Mouse (Mus musculus) forebrain, embryonic 12.5 days (tissue): ENCODE measurements around the gene Oxsr1. TPM values are rescaled to one million over a fixed set of nuclear protein-coding genes. Genes with fewer than 3 reads are reported as not detected.
"Not testable (repeated sequence)": the region's sequence is repeated elsewhere in the genome, so short reads cannot be mapped to it uniquely, and the experiment has no call there.

Source experiments
- ATAC-seq: fragments of 200-750 bp; cut with Nextera tagmentation; 2 replicates; pipeline ENCODE4 v1.8.0; 2017; ENCODE audit warnings: moderate TSS enrichment; ENCODE audit not compliant: low FRiP score
- H3K27ac ChIP-seq: fragments of 300-500 bp; sonication (generic); 2 replicates; pipeline ENCODE4 v1.5.1; 2016; ENCODE audit warnings: mild to moderate bottlenecking
- H3K27me3 ChIP-seq: fragments of 300-500 bp; sonication (generic); 2 replicates; pipeline ENCODE4 v1.6.1; 2016; ENCODE audit warnings: mild to moderate bottlenecking
- H3K36me3 ChIP-seq: fragments of 300-500 bp; sonication (generic); replicated peaks from 2 replicates; pipeline ENCODE4 v1.6.1; 2016; ENCODE audit warnings: mild to moderate bottlenecking
- H3K4me1 ChIP-seq: fragments of 300-500 bp; sonication (generic); 2 replicates; pipeline ENCODE4 v1.6.1; 2016
- H3K4me2 ChIP-seq: fragments of 300-500 bp; sonication (generic); 2 replicates; pipeline ENCODE4 v1.6.1; 2016; ENCODE audit warnings: mild to moderate bottlenecking, moderate library complexity
- H3K4me3 ChIP-seq: fragments of 300-500 bp; sonication (generic); replicated peaks from 2 replicates; pipeline ENCODE4 v1.5.1; 2016; ENCODE audit warnings: mild to moderate bottlenecking
- H3K9ac ChIP-seq: fragments of 300-500 bp; sonication (generic); 2 replicates; pipeline ENCODE4 v1.6.1; 2016; ENCODE audit warnings: mild to moderate bottlenecking
- H3K9me3 ChIP-seq: fragments of 300-500 bp; sonication (generic); 2 replicates; pipeline ENCODE4 v1.6.1; 2016
- WGBS: fragments of 180-500 bp; shearing (Covaris S2); methylation state at CpG from one replicate; pipeline ENCODE4 v1.1.7; 2016; 5-methylcytosine and 5-hydroxymethylcytosine counted together
- polyA plus RNA-seq: library from polyadenylated mRNA; unstranded; fragments of >200 nt; fragmentation: Nextera tagmentation; extraction: Ambion mirVana; gene quantifications from 2 replicates; pipeline ENCODE4 v1.2.1, GENCODE M21; 2016

The Oxsr1 gene
- polyA plus RNA-seq, 1 experiment from 2014 or later = 21.6 TPM

DNA sequence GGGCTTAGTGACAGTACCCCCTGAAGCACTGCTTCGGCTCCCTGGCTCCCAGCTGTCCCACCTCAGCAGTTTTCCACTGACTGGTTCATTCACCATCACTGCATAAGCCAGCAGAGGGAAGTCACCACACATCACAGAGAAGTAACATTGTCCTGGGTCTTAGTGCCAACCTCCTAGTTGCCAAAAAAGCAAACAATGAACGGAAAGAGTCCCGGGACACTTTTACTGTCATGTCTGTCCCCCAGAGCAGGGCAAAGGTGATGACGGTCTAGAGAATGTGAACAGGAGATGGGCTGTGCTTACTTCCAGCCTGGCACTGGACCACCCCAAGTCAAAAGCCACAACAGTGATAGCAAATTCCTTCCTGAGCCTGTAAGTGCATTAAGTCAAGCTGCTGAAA lies 83.4 kb downstream of the Oxsr1 start:
- no peak overlapping the region for H3K27ac ChIP-seq
- peaks cover 47% of the 10 kb centered on the region for H3K36me3 ChIP-seq
- H3K4me1 ChIP-seq = no peaks in the 10 kb centered on the region
- H3K4me3 ChIP-seq = no peak overlapping the region
- no peak for ATAC-seq
- H3K9ac ChIP-seq = no peak overlapping the region
- no peak overlapping the region for H3K4me2 ChIP-seq
- no peaks in the 10 kb centered on the region for H3K27me3 ChIP-seq
- WGBS = 96% methylated on average over 4 of the region's 4 CpGs
- H3K9me3 ChIP-seq = no peaks in the 10 kb centered on the region

GRCm38 (mm10) chr9:119231552-119231951 lies 90.7 kb downstream of the Oxsr1 start:
- H3K4me2 ChIP-seq = no peak overlapping the region
- no peak overlapping the region for H3K27ac ChIP-seq
- no peak overlapping the region for H3K9ac ChIP-seq
- H3K4me1 ChIP-seq = no peaks in the 10 kb centered on the region
- no peak overlapping the region for H3K4me3 ChIP-seq
- WGBS = 94% methylated on average over 7 of the region's 7 CpGs
- no peaks in the 10 kb centered on the region for H3K27me3 ChIP-seq
- H3K36me3 ChIP-seq = peaks cover 4% of the 10 kb centered on the region; the same call in 1 of the 2 replicates
- no peaks in the 10 kb centered on the region for H3K9me3 ChIP-seq
- no peak for ATAC-seq

DNA sequence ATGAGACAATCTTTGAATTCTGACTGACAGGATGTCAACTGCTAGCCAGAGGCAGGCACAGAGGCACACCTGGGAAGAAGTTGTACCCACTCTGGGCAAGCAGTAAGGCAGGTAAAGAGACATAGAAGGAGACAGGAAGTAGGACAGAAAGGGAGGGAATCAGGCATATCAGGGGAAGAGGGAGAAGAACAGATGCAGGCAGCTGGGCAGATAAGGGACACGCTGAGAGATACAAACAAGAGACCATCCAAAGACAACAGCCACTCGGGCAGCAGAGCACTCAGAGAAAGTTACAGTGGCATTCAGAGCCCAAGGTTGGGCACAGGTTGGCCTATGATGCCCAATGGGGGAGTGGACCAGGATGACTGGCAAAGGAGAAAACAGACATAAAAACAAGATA lies 91.4 kb downstream of the Oxsr1 start:
- Histone ChIP-seq H3K4me2 (no peak overlapping the region), H3K9ac (no peak overlapping the region), H3K27ac (no peak overlapping the region), H3K9me3 (no peaks in the 10 kb centered on the region), H3K27me3 (no peaks in the 10 kb centered on the region), H3K4me3 (no peak overlapping the region), H3K4me1 (no peaks in the 10 kb centered on the region), H3K36me3 (peaks cover 6% of the 10 kb centered on the region)
- WGBS = 88% methylated on average over 2 of the region's 2 CpGs
- no peak for ATAC-seq

DNA sequence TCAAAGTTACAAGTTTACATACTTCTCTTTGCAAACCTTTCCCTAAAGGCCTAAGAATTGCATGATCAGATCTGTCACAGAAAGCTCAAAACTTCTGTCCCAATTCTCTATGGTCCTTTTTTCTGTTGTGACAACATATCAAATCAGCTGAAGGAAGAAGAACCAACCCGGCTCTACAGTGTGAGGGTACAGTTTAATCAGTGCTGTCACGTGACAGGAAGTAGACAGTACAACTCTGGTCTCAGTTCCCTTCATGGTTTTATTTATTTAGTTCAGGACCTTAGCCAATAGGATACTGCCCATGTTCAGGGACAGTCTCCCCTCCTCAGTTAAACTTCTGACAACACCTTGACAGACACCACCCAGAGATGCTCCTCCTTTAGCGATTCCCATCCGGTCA lies 102.0 kb downstream of the Oxsr1 start:
- no peak for ATAC-seq

DNA sequence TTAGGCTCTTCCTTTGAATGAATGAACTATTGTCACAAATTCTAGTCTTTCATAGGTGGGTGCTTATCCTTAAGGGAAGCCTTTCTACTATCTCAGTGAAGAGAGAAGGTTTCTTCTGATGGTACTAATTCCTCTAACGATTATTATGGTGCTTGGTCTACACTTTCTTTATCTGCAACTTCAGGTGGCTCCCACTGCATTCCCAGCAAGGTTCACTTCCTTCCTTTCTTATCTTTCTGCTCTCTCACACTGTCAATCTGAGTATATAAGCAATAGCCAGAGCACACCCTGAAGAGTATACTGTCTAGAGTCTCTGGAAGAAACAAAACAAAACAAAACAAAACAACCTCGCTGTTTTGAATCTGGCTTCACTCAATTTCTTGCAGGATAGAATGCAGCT lies 102.6 kb downstream of the Oxsr1 start:
- Histone ChIP-seq H3K9ac (no peak overlapping the region), H3K9me3 (no peaks in the 10 kb centered on the region), H3K4me2 (no peak overlapping the region), H3K4me3 (no peak overlapping the region), H3K4me1 (no peaks in the 10 kb centered on the region), H3K27me3 (no peaks in the 10 kb centered on the region), H3K27ac (no peak overlapping the region), H3K36me3 (peaks cover 23% of the 10 kb centered on the region)
- 87% methylated on average over 2 of the region's 2 CpGs for WGBS
- ATAC-seq = no peak

More for the DNA sequence above, 102.0 kb downstream of the Oxsr1 start:
- Histone ChIP-seq H3K9me3 (no peaks in the 10 kb centered on the region), H3K27me3 (no peaks in the 10 kb centered on the region), H3K4me2 (no peak overlapping the region), H3K36me3 (peaks cover 25% of the 10 kb centered on the region), H3K27ac (no peak overlapping the region), H3K4me1 (no peaks in the 10 kb centered on the region), H3K9ac (no peak overlapping the region), H3K4me3 (no peak overlapping the region)
- 92% methylated on average over 4 of the region's 4 CpGs for WGBS

- not testable (repeated sequence) for H3K4me3 ChIP-seq, H3K4me2 ChIP-seq, H3K27me3 ChIP-seq, ATAC-seq, H3K27ac ChIP-seq, H3K9me3 ChIP-seq, H3K36me3 ChIP-seq, H3K9ac ChIP-seq, H3K4me1 ChIP-seq
- WGBS = 94% methylated on average over 2 of the region's 2 CpGs
Measured at GRCm38 (mm10) chr9:119215341-119215740, 106.9 kb downstream of the Oxsr1 start.

DNA sequence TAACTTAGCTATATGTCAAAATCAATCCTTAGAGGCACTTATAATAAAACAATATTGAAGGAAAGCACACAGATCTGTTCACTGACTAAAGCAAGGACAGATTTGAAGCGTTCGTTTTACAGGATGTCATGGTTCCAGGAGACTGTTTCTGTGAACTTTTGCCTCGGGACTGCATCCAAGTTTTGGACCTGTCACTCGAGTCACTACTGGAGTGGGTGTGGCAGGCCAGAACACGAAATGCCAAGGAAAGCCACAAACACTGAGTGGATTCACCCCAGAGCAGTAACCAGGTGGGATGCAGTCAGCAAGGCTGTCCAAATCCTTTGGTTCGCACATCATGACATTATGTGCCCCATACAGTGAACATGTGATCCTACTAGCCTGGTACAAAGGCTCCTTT lies 107.6 kb downstream of the Oxsr1 start:
- H3K36me3 ChIP-seq = 0 out of 2 replicates have a peak, but pooled peaks cover 9% of the 10 kb centered on the region
- H3K4me3 ChIP-seq = no peak overlapping the region
- H3K4me1 ChIP-seq = no peaks in the 10 kb centered on the region
- no peak overlapping the region for H3K27ac ChIP-seq
- no peak for ATAC-seq
- WGBS = 96% methylated on average over 6 of the region's 6 CpGs
- no peaks in the 10 kb centered on the region for H3K9me3 ChIP-seq
- H3K9ac ChIP-seq = no peak overlapping the region
- H3K4me2 ChIP-seq = no peak overlapping the region
- no peaks in the 10 kb centered on the region for H3K27me3 ChIP-seq

DNA sequence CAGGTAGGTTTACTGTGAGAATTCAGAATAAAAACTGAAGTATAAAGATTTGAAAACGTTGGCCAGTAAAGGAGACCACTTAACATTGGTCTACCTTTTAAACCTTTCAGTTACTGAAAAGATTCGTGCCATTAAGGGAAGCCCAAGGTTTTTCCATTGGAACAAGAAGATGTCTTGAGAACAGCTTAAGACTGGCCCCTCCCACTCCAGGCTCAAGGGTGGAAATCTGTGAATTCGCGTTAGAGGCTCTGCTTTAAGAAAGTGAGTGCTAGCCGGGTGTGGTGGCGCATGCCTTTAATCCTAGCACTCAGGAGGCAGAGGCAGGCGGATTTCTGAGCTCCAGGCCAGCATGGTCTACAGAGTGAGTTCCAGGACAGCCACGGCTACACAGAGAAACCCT lies 109.2 kb downstream of the Oxsr1 start:
- H3K27ac ChIP-seq = no peak overlapping the region
- WGBS = 82% methylated on average over 8 of the region's 8 CpGs
- H3K9me3 ChIP-seq = no peaks in the 10 kb centered on the region
- no peak overlapping the region for H3K4me2 ChIP-seq
- no peak overlapping the region for H3K4me3 ChIP-seq
- no peaks in the 10 kb centered on the region for H3K4me1 ChIP-seq
- no peak overlapping the region for H3K9ac ChIP-seq
- H3K27me3 ChIP-seq = no peaks in the 10 kb centered on the region
- H3K36me3 ChIP-seq = 0 out of 2 replicates have a peak, but pooled peaks cover 5% of the 10 kb centered on the region
- ATAC-seq = no peak

- Histone ChIP-seq H3K4me1 (no peaks in the 10 kb centered on the region), H3K9me3 (peaks cover 7% of the 10 kb centered on the region; the same call in 1 of the 2 replicates), H3K4me2 (no peak within 1 kb of the TSS), H3K4me3 (no peak within 1 kb of the TSS), H3K9ac (no peak within 1 kb of the TSS), H3K27ac (no peak within 1 kb of the TSS), H3K27me3 (no peaks in the 10 kb centered on the region), H3K36me3 (no peaks in the 10 kb centered on the region)
- 97% methylated on average over 4 of the region's 4 CpGs for WGBS
- ATAC-seq = no peak
Measured at GRCm38 (mm10) chr9:119208998-119209397, 113.2 kb downstream of the Oxsr1 start, which contains the start of gene Slc22a13. Gene Slc22a13, minus strand, starts transcription at chr9:119209098.

DNA sequence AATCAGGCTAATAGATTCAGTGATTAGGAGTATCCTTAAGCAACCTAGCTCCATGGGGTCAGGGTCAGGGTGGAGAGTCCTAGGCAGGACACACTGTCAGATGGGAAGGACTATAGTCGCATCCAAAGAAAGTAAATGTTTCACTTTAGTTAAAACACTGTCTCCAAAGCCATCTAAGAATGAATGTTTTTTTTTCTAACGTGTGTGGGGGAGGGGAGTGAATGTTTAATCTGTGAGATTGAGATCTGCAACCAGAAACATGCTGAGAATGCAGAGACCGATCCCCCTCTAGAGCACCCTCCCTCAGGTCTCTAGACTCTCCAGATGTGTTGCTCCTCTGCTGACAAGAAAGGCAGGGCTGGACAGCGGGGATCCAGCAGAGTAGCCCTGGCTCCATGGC lies 115.1 kb downstream of the Oxsr1 start:
- H3K9me3 ChIP-seq = peaks cover 10% of the 10 kb centered on the region; the same call in 1 of the 2 replicates
- H3K4me3 ChIP-seq = no peak overlapping the region
- no peak for ATAC-seq
- no peaks in the 10 kb centered on the region for H3K36me3 ChIP-seq
- no peaks in the 10 kb centered on the region for H3K4me1 ChIP-seq
- 85% methylated on average over 4 of the region's 4 CpGs for WGBS
- no peaks in the 10 kb centered on the region for H3K27me3 ChIP-seq
- no peak overlapping the region for H3K27ac ChIP-seq
- no peak overlapping the region for H3K9ac ChIP-seq
- H3K4me2 ChIP-seq = no peak overlapping the region

- Histone ChIP-seq H3K27ac (no peak overlapping the region), H3K36me3 (no peaks in the 10 kb centered on the region), H3K27me3 (no peaks in the 10 kb centered on the region), H3K4me3 (no peak overlapping the region), H3K4me2 (no peak overlapping the region), H3K9me3 (peaks cover 10% of the 10 kb centered on the region; the same call in 1 of the 2 replicates), H3K9ac (no peak overlapping the region), H3K4me1 (no peaks in the 10 kb centered on the region)
- WGBS = 78% methylated on average over 2 of the region's 2 CpGs
- ATAC-seq = no peak
Measured at GRCm38 (mm10) chr9:119206666-119207065, 115.6 kb downstream of the Oxsr1 start.

- Histone ChIP-seq H3K27me3 (no peaks in the 10 kb centered on the region), H3K36me3 (no peaks in the 10 kb centered on the region), H3K9me3 (peaks cover 10% of the 10 kb centered on the region; the same call in 1 of the 2 replicates), H3K27ac (no peak overlapping the region), H3K4me3 (no peak overlapping the region), H3K9ac (no peak overlapping the region), H3K4me1 (no peaks in the 10 kb centered on the region), H3K4me2 (no peak overlapping the region)
- 91% methylated on average over 5 of the region's 5 CpGs for whole genome bisulfite sequencing
- ATAC-seq = no peak
Measured at GRCm38 (mm10) chr9:119205756-119206155, 116.5 kb downstream of the Oxsr1 start.

- Histone ChIP-seq H3K27me3 (no peaks in the 10 kb centered on the region), H3K27ac (no peak overlapping the region), H3K9ac (no peak overlapping the region), H3K36me3 (no peaks in the 10 kb centered on the region), H3K4me2 (no peak overlapping the region), H3K4me1 (no peaks in the 10 kb centered on the region), H3K9me3 (peaks cover 10% of the 10 kb centered on the region; the same call in 1 of the 2 replicates), H3K4me3 (no peak overlapping the region)
- 97% methylated on average over 9 of the region's 9 CpGs for WGBS
- no peak for ATAC-seq
Measured at GRCm38 (mm10) chr9:119203617-119204016, 118.6 kb downstream of the Oxsr1 start.
